Mouse (Mus musculus) telencephalon, adult 2 months (tissue): Measurements from ENCODE around the gene Pwp2.
"Not testable (repeated sequence)": the region's sequence is repeated elsewhere in the genome, so short reads cannot be mapped to it uniquely, and the experiment has no call there.

Experiments
- DNase-seq: peaks from one replicate; pipeline ENCODE4 v3.0.0-alpha.2; 2011; ENCODE audit warnings: low read depth, low spot score

Gene Pwp2

DNA sequence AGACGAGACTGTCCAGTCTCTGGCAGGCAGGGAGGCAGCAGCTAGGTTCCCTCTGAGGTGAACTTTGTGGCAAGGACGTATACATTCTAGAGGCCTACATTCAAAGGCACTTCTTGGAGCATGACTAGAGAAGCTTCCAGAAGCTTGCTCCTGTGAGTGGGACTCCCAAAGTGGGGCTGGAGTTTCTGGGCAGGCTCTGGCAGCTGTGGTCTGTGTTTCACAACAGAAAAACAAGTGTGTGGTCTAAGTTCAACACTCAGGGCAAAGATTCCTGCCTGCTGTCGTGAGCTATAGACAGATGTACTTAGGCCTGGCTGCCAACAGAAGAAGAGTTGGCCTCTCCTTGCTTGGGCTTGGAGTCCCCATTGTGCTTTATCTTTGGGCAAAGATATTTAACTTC lies 44.1 kb downstream of the Pwp2 start:
- DNase-seq, result no peak

DNA sequence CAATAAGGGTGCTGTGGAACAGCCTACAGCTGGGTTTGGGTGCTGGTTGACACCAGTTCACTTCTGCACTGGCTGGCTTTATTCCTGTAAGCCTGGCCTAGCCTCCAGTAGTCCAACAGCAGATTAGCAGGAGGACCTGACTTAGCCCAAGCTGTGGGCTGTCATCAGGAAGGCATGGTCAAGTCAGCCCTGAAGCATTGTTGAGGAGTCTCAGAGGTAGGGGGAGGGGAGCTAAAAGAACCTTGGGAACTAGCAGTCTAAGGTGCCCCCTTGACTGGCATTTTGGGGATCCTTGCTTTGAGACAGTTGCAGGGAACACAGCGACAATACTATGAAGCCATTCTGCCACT lies 44.7 kb downstream of the Pwp2 start:
- no peak for DNase-seq

DNA sequence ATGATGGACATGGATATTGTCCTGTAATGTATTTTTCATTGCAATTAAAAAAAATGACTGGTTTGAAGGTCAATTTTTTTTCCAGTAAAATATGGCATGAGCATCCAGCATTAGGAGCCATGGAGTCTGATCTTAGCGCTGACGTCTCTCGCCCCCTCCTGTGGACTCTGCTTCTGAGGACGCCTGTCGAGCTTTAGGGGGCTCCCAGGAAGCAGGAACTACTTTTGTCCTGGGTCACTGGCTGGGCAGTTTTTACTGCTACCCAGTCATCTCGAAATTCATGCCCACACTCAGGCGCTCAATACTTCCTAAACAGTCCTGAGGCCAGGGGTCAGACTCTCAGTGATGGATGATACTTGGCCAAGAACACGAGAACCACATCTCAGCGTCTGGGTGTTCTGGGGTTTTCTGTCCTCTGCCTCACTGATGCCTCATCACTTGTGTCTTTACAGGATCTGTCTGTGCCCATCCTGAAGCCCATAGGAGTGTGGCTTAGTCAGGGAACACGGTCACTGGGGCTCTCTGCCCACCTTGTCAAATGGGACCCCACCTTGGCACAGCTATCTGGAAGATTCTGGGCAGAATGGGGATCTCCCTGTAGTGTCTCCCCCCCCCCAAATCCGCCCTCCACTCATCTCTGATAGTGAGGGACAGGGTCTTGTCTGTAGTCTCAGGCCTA lies 45.2 kb downstream of the Pwp2 start:
- DNase-seq, result no peak

DNA sequence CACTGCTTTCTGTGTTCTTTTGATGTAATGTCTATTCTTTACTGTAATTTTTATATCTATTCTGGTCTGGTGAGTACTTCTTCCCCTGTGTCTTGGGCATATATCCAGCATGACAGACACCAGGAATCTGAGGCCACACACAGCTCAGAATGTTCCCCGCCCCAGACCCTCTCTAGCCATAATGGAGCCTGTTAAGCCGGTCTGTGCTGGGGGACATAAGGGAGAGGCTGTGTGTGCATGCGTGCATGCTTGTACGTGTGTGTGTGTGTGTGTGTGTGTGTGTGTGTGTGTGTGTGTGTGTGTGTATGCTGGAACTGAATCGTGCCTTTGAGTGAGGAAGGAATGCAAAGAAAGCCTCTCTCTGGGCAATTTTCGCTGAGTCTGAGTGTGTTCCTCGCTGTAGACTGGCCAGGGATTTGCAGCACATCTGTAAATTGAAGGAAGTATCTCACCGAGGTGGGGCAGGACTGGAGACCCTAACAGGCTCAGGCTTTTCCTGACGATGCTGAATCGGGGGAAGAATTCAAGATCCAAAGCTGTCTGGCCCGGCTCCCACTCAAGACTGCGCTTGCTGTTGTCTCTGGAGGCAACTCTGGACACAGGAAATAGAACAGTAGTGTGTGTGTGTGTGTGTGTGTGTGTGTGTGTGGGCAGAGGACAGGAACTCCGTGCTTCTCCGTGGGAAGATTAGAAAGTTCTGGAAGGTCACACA lies 46.0 kb downstream of the Pwp2 start:
- DNase-seq, result no peak

DNA sequence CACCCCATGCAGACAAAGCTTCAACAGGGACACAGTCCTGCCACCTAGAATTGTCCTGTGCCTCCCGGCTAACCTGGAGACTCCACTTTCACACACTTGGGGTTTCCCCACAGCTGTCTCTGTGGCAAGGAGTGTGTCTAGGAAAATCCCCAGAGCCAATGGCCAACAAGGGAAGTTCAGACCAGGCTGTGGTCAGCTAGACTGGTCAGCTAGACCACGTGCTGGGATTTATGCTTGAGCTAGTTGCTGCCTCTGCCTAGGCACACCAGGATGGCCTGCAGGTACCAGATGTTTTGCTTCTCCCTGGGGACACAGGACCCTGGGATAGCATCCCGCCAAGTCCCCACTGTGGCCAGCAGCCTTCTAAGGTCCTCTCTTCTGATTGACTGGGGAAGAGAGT lies 47.8 kb downstream of the Pwp2 start:
- DNase-seq, result no peak

DNA sequence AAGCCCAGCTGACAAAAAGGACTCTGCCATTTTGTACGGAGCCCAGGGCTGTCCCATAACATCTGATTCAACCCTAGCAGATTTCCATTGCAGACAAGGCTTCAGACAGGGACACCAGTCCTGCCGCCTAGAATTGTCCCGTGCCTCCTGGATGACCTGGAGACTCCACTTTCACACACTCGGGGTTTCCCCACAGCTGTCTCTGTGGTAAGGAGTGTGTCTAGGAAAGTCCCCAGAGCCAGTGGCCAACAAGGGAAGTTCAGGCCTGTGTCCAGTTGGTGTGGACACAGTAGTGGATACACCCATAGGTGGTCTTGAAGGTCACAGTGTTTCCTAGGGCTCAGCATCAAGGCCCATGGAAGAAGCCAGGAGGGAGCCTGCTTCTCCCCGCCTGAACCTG lies 49.0 kb downstream of the Pwp2 start:
- no peak for DNase-seq

DNA sequence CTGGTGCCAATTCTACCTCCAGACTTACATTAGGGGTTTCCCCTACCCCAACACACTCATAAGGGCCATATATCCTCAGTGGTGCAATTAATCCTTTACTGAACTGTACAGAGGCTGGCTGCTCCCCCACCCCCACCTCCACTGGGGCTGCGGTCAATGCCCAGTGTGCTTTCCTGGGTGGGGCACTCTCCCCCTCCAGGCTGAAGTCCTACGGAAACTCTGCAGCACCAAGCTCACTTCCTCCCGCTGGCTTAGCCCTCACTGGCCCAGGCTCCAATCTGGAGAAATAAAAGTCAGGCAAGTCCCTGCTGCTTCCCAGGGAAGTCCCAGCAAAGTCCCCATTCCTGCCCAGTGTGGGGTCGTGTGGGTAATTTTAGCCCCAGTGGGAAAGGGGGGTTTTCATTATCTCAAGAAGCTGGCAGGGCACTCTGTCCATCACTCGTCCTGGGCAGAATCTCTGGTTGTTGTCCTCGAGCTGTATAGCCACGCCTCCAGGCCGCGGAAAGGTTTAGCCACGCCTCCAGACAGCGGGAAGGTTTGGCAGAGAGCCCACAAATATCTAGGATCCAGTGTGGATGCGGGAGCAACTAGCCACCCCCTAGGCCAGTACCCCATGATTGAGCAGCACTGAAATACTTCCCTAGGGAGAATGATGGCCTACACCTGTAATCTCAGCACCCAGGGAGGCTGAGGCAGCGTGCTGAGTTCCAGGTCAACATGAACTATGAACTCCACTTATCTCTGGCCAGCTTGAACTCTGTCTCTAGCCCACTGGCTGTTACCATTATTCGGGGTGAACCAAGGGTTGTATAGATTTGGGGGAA lies 49.8 kb downstream of the Pwp2 start:
- no peak for DNase-seq

DNA sequence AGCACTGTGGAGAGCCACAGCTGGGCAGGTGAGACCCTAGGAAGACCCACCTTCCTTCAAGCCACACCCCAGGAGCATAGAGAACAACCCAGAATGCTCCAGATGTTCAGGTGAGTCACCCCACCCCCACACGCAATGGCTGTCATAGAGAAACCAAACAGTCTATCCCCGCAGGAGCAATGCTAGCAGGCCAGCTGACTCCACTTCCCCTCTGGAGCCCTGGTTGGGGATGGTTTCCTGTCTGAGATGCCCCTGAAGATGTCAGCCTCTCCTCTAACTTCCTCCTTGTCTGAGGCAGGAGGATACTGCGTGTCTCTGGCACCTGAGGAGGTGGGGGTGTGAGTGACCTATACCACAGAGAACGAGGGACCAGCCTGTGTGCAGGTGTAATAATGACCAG lies 50.5 kb downstream of the Pwp2 start:
- no peak for DNase-seq

DNA sequence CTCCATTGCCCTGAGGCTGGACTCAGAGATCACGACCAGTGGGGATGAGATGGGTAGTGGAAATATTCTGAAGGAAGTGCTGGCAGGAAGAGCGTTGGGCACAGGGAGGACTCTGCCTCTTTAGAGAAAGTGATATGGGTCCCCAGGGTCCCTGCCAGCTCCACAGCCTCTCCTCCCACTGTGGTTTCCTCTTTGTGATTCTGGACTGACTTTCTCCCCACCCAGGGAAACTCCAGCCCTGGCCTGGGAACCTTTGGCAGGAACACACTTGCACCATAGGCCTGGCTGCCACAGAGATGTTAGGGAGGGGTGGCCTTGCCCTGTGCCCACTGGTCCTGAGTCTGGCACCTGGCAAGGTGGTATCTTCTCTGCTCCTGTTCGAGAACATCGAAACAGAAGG lies 55.0 kb downstream of the Pwp2 start:
- no peak for DNase-seq

DNA sequence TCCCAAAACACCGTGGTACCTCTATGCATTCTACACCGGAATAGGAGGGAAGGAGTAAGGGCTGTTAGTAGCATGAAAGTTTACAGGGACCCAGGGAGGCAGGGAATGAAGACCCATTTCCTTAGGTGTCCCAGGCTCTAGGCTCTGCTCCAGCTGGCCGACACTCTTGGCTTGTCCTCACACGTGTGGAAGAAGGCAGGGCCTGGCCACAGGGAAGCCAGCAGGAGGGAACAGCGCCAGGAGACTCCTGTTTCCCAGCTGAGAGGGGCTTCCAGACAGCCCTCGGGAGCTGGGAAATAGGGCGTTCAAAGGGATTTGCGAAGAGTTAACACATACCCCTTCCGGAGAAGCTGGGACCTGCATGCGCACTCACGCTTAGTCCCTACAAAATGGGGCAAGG lies 55.5 kb downstream of the Pwp2 start:
- no peak for DNase-seq

DNA sequence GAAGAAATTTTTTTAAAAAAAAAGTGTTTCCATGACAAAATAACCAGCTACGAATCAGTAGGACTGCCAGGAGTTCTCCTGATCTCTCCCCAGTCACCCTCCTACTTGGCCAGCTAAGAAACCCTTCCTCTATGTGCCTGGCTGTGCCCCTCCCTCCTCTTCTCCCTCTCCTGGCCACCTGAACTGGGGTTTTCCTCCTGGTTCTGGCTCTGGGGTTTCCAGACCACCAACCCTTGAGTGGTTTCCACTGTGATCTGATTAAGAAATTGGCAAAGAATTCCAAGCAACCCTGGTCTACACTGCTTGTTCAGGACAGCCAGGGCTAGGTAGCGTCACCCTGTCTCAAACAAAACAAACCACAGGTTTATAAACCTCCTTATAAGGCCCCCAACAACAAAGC lies 56.3 kb downstream of the Pwp2 start:
- no peak for DNase-seq

DNA sequence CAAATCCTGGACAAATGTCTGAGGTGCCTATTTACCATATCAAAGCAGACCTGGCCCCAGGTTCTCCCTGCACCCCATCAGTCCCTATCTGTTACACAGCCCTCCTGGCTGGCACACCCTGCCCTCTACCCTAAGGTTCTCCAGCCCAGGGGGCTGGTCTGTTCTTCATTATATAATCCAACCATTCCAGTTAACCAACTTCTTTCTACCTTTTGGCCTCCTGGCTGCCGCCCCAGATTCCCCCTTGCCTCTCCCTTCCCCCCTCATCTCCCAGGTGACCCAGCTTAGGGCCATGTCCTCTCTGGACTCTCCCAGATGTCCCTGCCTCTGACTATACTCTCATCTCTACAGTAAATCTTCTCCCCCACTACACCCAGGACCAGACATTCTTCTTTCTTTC lies 57.0 kb downstream of the Pwp2 start:
- no peak for DNase-seq

DNA sequence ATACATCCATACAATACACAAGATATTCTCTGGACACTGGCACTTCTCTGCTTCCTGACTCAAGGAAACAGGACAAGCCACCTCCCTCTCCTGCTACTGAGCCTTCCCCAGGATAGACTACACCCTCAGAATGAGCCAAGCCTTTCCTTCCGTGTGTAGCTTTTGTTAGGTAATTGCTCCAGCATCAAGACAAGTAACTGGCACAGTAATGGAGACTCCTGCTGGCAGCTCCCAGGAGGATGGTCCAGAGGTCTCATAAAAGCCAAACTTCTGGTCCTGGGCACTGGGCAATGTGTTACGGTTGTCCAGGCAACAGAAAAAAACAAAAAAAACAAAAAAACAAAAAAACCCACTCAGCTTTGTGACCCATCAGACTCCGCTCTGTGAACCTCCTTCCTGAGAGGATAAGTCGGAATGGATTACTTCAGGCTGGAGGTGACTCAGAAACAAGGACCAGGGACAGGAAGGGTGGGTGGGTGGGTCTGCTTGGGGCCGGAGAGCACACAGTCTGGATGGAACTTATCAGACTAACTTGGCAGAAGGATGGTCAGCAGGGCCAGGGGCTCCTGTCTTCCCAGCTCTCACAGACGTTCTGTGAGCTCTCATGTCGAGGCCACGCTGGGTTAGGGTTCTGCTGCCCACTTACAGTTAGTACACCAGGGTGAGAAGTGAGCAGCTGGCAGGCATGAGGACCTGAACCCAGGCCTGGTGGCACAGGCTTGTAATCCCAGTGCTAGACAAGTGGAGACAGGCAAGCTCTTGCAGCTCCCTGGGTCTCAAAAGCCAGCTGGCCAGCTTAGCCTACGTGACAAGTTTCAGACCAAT lies 57.7 kb downstream of the Pwp2 start:
- DNase-seq, result no peak

DNA sequence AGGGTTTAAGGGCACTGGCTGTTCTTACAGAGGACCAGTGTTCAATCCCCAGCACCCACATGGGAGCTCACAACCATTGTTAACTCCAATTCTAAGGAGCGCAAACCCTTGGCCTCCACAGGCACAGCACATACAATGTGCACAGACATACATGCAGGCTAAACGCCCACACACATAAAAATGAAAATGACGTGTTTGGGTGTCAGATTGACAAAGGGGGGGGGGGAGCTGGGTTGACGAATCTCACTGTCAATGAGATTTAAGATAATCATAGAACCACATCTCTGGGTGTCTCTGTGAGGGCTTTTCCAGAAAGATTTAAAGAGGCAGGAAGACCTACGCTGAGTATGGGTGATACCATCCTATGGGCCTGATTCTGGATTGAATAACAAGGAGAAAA lies 58.6 kb downstream of the Pwp2 start:
- DNase-seq, result no peak

DNA sequence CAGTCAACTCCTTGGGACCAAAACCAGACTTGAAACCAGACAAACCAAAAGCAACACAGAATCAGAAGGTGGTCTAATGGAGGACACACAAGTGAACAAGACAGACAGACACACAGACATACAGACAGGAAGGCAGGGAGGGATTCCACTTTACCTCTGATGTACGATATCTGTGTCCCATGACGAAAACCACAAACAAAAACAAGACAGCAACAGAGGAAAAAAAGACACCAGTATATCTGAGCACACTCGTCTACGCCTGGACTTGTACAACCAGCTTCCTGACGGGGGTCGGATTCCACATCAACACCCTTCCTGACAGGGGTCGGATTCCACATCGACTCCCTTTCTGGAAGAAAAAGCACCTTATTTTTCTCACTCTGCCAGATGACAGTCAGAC lies 59.9 kb downstream of the Pwp2 start:
- not testable (repeated sequence) for DNase-seq

DNA sequence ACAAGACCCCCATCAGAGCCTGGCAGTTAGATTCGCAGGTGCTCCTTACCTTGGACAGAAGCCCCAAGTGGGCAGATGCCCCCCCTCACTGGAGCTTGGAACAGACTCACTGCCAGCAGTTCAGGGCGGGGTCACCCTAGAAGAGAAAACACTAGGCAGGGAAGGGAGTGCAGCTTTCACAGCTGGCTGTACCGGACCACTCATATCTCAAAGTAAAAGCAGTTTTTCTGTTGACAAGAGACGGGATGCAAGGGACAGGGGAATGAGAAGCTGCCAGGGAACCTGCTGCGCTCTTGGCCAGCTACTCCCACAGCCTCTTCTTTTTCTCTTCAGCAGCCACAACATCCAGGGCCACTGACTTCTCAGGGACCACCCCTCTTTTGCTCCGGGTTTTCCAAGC lies 60.8 kb downstream of the Pwp2 start:
- not testable (repeated sequence) for DNase-seq
